Mouse (Mus musculus): ENCODE results near the gene Hist2h2be. TPM values are rescaled to one million over a fixed set of nuclear protein-coding genes. Genes with fewer than 3 reads are reported as not detected.

Hist2h2be gene
- total and polyA plus RNA-seq, 3 experiments = 1.8 to 3.2 TPM; not detected in 1

GRCm38 (mm10) chr3:96172197-96173178, 48.4 kb upstream of the Hist2h2be start, which contains the start of gene Sf3b4 (continued):
- no peak for TF ChIP-seq MAFK (IDR thresholded peaks at IDR 0.05; ENCODE audit: borderline replicate concordance, low read depth, low read length)
- TF ChIP-seq CTCF (IDR thresholded peaks at IDR 0.05 in 2 of 3, conservative IDR thresholded peaks at IDR 0.05 in 1 of 3; ENCODE audit: control insufficient read depth in 1 of 3, insufficient read depth in 1 of 3, low read depth in 2 of 3, low read length in 3 of 3, poor library complexity in 1 of 3, severe bottlenecking in 1 of 3) = no peak
- no peak for TF ChIP-seq ZNF384 (IDR thresholded peaks at IDR 0.05; ENCODE audit: low read depth, low read length)
- TF ChIP-seq ZMIZ1 (IDR thresholded peaks at IDR 0.05; ENCODE audit: low read depth, low read length) = peak; percentile 96
- peak; percentile 95 for TF ChIP-seq POLR2AphosphoS2 (IDR thresholded peaks at IDR 0.05; ENCODE audit: low read length)
- peak; percentile 95 for TF ChIP-seq ELF1 (IDR thresholded peaks at IDR 0.05; ENCODE audit: low read depth, low read length)
- peak; percentile 93 to 99 for TF ChIP-seq POLR2A (IDR thresholded peaks at IDR 0.05; ENCODE audit: control insufficient read depth in 1 of 2, insufficient read depth in 1 of 2, low read depth in 1 of 2, low read length in 2 of 2, poor library complexity in 1 of 2)
- TF ChIP-seq EP300 (IDR thresholded peaks at IDR 0.05; ENCODE audit: low read depth in 1 of 2, low read length in 2 of 2) = peak in 1 of 2 experiments; percentile 19; a peak in 1 of 4 replicates
- peak; percentile 37; the same call in 1 of the 2 replicates for TF ChIP-seq USF1 (IDR thresholded peaks at IDR 0.05; ENCODE audit: low read depth, low read length)
- no peak; the same call in 1 of the 2 replicates for TF ChIP-seq UBTF (IDR thresholded peaks at IDR 0.05; ENCODE audit: borderline replicate concordance, insufficient read depth, low read depth, low read length)
- TF ChIP-seq ETS1 (IDR thresholded peaks at IDR 0.05; ENCODE audit: low read depth, low read length) = peak; percentile 18; the same call in 1 of the 2 replicates
- TF ChIP-seq MXI1 (IDR thresholded peaks at IDR 0.05; ENCODE audit: low read depth, low read length) = peak; percentile 68
- no peak for TF ChIP-seq GABPA (IDR thresholded peaks at IDR 0.05; ENCODE audit: low read depth, low read length)
- no peak for TF ChIP-seq TAL1 (IDR thresholded peaks at IDR 0.05; ENCODE audit: low read length)
- TF ChIP-seq TBP (IDR thresholded peaks at IDR 0.05; ENCODE audit: low read depth, low read length) = peak; percentile 93
- 0 out of 2 replicates have a peak, but pooled peaks have one; percentile 24 for TF ChIP-seq RCOR1 (IDR thresholded peaks at IDR 0.05; ENCODE audit: low read depth, low read length)
- peak; percentile 78; the same call in 1 of the 2 replicates for TF ChIP-seq POLR2AphosphoS5 (IDR thresholded peaks at IDR 0.05; ENCODE audit: borderline replicate concordance, low read depth, low read length)
- peak; percentile 84 for TF ChIP-seq SIN3A (IDR thresholded peaks at IDR 0.05; ENCODE audit: low read length)
- peak; percentile 100 for TF ChIP-seq MAZ (IDR thresholded peaks at IDR 0.05; ENCODE audit: low read depth, low read length)
- peak; percentile 96 for TF ChIP-seq HCFC1 (IDR thresholded peaks at IDR 0.05; ENCODE audit: low read depth, low read length)
- no peak for TF ChIP-seq NRF1 (IDR thresholded peaks at IDR 0.05; ENCODE audit: insufficient read depth, low read depth, low read length, poor library complexity, severe bottlenecking)
- TF ChIP-seq E2F4 (IDR thresholded peaks at IDR 0.05; ENCODE audit: borderline replicate concordance, low read depth, low read length) = 0 out of 2 replicates have a peak, but pooled peaks have one; percentile 10
- peak; percentile 80; the same call in 1 of the 2 replicates for TF ChIP-seq KAT2A (conservative IDR thresholded peaks at IDR 0.05; ENCODE audit: low read depth, low read length)

Data from MEL (cell line).